Mouse (Mus musculus): ENCODE results near the gene Nap1l4.

Nap1l4 gene

DNA sequence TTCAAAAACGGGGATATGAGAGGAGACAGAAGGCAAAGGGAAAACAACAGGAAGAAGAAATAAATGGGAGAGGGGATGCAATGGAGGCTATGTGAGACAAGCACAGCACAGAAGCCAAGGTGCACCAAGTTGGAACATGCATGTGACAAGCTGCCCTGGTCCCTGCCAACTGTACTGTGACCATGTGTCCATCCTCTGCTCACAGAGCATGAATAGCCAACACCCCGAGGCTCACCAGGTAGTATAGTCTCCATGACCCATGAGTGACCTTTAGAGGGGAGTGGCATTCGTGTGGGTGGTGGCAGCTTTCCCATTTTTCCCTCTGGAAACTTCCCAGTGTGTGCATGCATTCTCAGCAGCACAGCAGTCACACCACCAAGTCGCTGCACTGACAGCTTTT, 29.6 kb downstream of the Nap1l4 start:
- DNase-seq (ENCODE audit: low read depth, low spot score) = no peak

DNA sequence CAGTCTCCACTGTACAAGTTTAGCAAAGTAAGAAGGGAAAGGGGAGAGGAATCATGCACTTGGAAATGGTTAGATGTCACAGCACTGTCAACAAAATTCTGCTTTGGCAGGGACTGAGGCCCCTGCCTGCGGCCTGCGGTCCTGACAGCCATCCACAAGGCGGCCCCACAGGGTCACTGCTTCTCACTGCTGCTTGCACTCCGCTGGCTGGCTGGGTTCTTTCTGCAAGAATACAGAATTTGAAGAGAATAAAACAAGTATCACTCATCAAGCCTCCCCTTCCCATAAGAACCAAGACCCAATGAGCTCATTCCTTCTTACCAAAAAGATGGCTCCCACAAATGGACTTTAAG, 34.5 kb downstream of the Nap1l4 start:
- DNase-seq (ENCODE audit: low read depth, low spot score) = no peak

DNA sequence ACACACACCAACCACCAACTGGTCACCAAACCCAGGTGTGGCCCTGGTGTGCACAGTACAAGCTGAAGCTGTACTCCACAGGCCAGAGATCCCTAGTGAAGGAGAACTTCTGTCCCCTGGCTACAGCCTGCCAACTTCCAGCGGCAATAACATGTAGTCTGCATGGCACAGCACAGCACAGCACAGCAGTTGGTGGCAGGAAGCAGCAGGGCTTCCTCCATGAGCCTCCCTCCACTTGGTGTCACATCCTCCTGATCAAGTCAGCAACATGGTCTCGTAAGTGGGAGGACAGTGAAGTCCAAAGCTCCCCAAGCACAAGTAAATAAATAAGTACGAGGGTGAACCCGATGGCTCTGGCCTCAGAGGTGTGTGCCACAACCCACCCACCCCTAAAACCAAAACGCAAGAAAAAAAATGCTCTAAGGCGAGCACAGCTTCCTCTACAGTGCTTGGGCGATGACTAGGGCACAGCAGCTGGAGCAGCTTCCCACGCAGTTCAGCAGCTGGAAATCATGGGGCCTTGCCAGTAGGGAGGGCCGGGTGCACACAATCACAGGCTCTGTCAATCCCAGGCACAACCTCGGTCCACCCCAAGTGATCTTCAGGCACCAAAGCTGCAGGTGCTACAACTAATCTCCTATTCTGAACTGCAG, 35.0 kb downstream of the Nap1l4 start:
- DNase-seq (ENCODE audit: low read depth, low spot score) = no peak

DNA sequence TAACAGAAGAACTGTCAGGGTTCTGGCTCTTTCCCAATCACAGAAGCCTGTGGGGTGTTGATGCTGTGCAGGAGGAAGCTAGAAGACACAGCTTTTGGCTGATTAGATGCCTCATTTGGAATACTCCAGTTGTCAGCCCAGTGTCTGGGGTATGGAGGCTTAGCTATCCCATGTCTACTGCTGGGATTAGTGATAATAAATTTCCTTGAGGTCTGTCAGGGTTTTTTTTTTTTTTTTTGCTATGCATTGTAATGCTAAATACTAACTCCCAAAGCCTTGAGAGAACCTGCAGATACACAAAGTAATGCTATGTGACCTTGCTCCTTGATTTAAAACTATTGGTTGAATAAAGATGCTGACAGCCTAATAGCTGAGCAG, 37.6 kb downstream of the Nap1l4 start:
- no peak for DNase-seq (ENCODE audit: low read depth, low spot score)

GRCm38 (mm10) chr7:143510593-143511334, 38.1 kb downstream of the Nap1l4 start:
- no peak for DNase-seq (ENCODE audit: low read depth, low spot score)

- no peak for DNase-seq (ENCODE audit: low read depth, low spot score)
Measured at GRCm38 (mm10) chr7:143509566-143509965, 39.3 kb downstream of the Nap1l4 start.

- DNase-seq (ENCODE audit: low read depth, low spot score) = peak; percentile 35
Measured at GRCm38 (mm10) chr7:143506675-143507074, 42.2 kb downstream of the Nap1l4 start.

- no peak for DNase-seq (ENCODE audit: low read depth, low spot score)
Measured at GRCm38 (mm10) chr7:143506271-143506670, 42.6 kb downstream of the Nap1l4 start.

DNA sequence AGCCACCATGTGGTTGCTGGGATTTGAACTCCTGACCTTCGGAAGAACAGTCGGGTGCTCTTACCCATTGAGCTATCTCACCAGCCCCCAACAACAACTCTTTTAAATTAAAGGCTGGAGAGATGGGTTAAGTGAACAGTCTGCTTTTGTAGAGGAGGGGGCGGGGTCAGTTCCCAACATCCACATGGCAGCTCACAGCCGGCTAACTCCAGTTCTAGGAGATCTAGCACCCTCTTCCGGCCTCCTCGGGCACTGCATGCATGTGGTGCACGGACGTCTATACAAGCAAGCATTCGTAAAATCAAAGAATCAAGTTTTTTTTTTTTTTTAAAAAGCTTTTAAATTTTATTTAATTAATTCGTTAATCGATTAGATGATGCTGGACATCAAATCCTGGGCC, 43.1 kb downstream of the Nap1l4 start:
- peak; percentile 38 for DNase-seq (ENCODE audit: low read depth, low spot score)

GRCm38 (mm10) chr7:143505411-143505810, 43.5 kb downstream of the Nap1l4 start:
- DNase-seq (ENCODE audit: low read depth, low spot score) = no peak

DNA sequence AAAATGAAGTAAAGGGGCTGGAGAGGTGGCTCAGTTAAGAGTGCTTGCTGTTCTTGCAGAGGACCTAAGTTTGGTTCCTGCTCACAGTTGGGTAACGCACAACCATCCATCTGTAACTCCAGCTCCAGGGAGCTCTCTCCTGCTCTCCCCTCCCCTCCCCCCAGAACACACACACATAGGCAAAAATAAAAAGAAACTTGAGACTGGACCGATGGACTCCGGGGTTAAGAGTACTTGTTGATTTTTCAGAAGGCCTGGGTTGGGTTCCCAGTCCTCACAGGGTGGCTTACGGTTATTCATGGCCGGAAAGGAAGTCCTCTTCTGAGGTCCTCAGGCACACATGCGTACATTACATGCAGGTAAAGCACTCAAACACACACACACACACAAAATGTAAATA, 45.0 kb downstream of the Nap1l4 start:
- no peak for DNase-seq (ENCODE audit: low read depth, low spot score)

DNA sequence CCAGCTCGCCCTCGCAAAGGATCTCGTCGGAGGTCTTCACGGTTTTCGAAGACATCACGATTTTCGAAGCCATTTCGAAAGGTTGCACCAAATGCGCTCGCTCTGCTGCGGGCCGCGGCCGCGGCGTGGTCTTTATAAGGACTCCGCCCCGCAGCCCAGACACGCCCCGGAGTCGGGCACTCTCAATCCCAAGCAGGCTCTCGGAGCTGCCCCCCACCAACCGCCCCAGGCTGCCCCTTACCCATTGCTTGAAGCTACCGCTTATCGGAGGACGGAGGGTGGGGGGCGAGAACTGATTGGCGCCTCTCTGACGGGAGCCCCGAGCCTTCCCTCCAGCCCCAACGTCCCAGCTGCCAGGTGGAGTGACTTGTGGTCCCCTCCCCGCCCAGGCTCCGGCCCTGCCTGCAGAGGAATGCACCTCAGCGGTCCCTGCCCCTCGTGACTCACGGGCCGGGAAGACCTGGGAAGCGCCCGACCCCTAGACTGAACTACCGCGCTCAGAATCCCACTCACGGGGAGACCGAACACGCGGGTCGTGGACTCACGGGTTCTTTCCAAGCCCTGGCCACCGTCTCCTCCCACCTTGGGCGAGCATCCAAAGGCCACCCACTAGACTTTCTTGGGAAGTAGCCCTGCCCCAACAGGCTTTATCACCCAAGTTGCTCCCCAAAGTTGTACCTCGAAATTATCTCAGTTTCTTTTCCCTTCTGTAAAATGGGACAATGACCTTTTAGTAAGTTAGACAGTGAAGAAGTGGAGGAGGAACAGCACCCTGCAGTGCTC, 46.3 kb downstream of the Nap1l4 start, which contains the start of gene Phlda2:
Phlda2 (minus strand) TSS at position 733 of the 783 bp plus-strand sequence.
- DNase-seq (ENCODE audit: low read depth, low spot score) = no peak

DNA sequence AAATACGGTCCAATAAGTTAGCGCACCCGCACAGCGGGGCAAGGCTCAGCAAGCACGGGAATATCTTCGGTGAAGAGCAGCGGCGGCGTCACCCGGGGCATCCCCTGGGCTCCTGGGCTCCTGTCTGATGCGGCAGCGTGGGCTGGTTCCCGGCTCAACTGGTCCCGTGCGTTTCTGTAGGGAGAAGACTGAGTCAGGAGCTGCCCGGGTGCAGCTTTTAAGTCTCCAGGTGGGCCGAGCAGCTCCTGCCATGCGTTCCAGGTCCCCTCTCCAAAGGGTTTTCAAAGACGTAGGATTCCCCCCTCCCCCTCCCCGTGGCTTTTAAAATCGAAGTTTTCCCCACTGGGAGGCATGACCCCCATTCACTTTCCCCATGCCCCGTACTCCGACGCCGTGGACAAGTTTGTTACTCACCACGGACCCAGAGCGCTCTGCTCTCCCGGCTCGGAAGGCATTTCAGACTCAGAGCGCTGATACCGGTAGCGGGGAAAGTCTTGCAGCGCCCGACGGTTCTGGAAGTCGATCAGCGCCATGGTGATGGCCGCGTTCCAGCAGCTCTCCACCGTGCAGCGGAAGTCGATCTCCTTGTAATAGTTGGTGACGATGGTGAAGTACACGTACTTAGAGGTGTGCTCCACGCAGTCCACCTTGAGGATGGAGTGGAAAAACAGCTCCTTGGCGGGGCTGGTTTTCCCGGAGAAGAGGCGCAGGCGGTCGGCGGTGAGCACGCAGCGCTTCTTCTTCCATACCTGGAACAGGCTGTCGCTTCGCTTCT, 47.1 kb downstream of the Nap1l4 start:
- DNase-seq (ENCODE audit: low read depth, low spot score) = peak; percentile 13

GRCm38 (mm10) chr7:143500912-143501311, 48.0 kb downstream of the Nap1l4 start:
- DNase-seq (ENCODE audit: low read depth, low spot score) = no peak

DNA sequence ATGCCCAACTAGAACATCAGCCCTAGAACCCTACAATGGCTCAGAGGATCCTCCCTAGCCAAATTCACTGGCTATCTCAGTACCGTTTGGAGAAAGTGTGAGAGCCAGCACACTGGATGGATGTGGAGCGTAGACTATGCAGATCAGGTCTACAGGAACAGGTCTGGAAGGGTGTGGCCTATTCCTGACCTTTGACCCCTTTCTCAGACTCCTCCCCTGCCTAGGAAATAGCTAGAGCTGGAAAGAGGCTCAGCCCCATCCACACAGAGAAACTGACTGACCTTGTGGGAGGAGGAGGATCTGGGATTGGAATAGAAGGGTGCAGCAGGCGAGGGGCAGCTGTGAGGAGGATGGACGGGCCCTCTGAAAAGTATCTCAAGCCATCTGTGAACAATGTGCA, 50.3 kb downstream of the Nap1l4 start:
- DNase-seq (ENCODE audit: low read depth, low spot score) = no peak

DNA sequence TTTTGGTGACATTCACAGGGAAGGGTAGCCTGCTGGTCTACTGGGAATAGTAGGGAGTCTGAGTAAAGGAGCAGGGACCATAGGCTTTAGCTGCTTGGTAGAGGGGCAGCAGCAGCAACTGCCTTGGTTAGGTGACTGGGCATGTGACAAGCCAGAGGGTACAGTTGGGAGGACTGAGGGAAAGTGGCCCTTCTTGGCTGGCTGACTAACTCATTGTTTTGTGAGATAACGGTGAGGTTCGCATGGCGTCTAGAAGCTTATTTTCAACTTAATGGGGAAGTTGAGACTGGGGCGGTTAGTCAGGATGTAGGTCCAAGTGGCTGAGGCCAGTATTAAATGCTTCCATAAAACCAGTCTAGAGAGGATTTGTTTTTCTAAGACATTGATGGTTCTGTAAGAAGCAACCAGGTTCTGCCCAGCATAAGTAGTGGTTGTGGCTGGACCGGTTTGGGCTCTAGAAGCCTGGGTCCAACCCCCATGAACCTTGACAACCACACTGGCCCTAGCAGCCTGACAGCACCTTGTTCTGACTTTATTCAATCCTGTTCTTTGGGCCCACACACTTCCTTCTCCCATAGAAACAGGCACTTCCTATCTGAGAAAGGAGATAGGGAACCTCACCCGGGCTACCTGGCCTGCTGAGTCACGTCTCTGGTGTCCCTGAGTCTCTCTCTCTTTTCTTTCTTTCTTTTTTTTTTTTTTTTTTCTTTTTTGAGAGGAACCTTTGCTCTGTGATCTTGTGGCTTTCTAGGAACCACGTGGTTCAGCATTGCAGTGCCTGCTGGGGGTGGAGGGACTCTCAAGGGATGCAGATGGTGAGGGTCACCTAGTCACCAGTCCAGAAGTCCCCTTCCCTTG, 53.6 kb downstream of the Nap1l4 start:
- no peak for DNase-seq (ENCODE audit: low read depth, low spot score)

GRCm38 (mm10) chr7:143493616-143494126, 55.2 kb downstream of the Nap1l4 start:
- DNase-seq (ENCODE audit: low read depth, low spot score) = no peak

GRCm38 (mm10) chr7:143489735-143490134, 59.2 kb downstream of the Nap1l4 start:
- DNase-seq (ENCODE audit: low read depth, low spot score) = no peak

GRCm38 (mm10) chr7:143482541-143482940, 66.4 kb downstream of the Nap1l4 start:
- no peak for DNase-seq (ENCODE audit: low read depth, low spot score)

DNA sequence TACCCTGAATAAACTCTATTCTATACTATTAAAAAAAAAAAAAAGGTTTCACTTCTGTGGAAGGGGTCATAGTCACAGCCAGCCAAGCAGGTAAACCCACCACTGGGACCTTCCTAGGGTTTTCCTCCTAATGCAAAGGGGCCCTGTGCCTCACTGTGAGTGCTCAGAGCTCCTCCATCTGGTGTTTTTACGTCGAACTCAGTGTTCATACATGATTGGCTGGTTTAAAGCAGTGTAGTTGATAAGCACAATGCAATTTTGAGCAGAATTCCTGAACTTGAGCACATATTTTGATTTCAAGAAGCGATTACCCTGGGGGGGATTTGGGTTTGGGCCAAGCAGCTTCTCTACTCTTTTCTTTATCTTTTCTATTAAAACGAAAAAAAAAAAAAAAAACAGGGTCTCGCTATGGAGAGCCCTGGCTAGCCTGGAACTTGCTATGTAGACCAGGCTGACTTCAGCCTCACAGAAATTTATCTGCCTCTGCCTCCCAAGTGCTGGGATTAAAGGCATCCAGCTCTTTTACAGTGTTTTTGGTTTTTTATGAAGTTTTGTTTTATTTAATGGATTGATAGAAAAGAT, 67.0 kb downstream of the Nap1l4 start:
- DNase-seq (ENCODE audit: low read depth, low spot score) = no peak

Measured in retina, postnatal 7 days (tissue).